Mouse (Mus musculus): ENCODE results near the gene Suv39h1. TPM values are rescaled to one million over a fixed set of nuclear protein-coding genes. Genes with fewer than 3 reads are reported as not detected.

The Suv39h1 gene
- total RNA-seq (2023), result 10 to 100 TPM; 13.8 to 15.7 TPM

GRCm38 (mm10) chrX:8074430-8075014, at the start of gene Suv39h1:
Gene Suv39h1 (minus strand): TSS chrX:8074760.

GRCm38 (mm10) chrX:8090346-8090953, 15.9 kb upstream of the Suv39h1 start, which contains the start of gene Was:
Gene Was (minus strand): TSS chrX:8090498.

GRCm38 (mm10) chrX:8018286-8018685, 56.3 kb downstream of the Suv39h1 start, which contains the start of gene Glod5:
Gene Glod5 (minus strand): TSS chrX:8018492.

Other genes starting within 250 kb of the Suv39h1 start
- 100 to 1,000 TPM; 147 to 152 TPM for gene Otud5, start 233.4 kb downstream of the Suv39h1 start, total RNA-seq (2023)
- gene Pim2, start 196.5 kb downstream of the Suv39h1 start, total RNA-seq (2023), result 1 to 10 TPM; 7.1 to 7.2 TPM
- 10 to 100 TPM; 30.2 to 34.2 TPM for gene Slc35a2, start 190.7 kb downstream of the Suv39h1 start, total RNA-seq (2023)
- 10 to 100 TPM; 40.6 to 46.7 TPM for gene Pqbp1, start 175.5 kb downstream of the Suv39h1 start, total RNA-seq (2023)
- gene Timm17b, start 175.4 kb downstream of the Suv39h1 start, total RNA-seq (2023), result 10 to 100 TPM; 28.4 to 31.2 TPM
- not detected for gene Gm10491, start 166.9 kb downstream of the Suv39h1 start, total RNA-seq (2023)
- gene Gm10490, start 165.2 kb downstream of the Suv39h1 start, total RNA-seq (2023), result not detected
- not detected for gene Pcsk1n, start 154.9 kb downstream of the Suv39h1 start, total RNA-seq (2023)
- not detected for gene Eras, start 146.2 kb downstream of the Suv39h1 start, total RNA-seq (2023)
- 10 to 100 TPM in 1 of 2 experiments, 1 to 10 TPM in 1; 8.1 to 11.2 TPM for gene Hdac6, start 126.9 kb downstream of the Suv39h1 start, total RNA-seq (2023)
- not detected for gene Gata1, start 96.7 kb downstream of the Suv39h1 start, total RNA-seq (2023)
- gene Glod5, start 56.3 kb downstream of the Suv39h1 start, total RNA-seq (2023), result not detected
- 100 to 1,000 TPM; 141 to 157 TPM for gene Was, start 15.7 kb upstream of the Suv39h1 start, total RNA-seq (2023)
- gene Wdr13, start 58.1 kb upstream of the Suv39h1 start, total RNA-seq (2023), result 10 to 100 TPM; 72.2 to 76.7 TPM
- gene Rbm3, start 71.1 kb upstream of the Suv39h1 start, total RNA-seq (2023), result 100 to 1,000 TPM; 328 to 382 TPM
- gene Tbc1d25, start 101.4 kb upstream of the Suv39h1 start, total RNA-seq (2023), result 1 to 10 TPM; 6.5 to 8.6 TPM
- gene Ebp, start 118.8 kb upstream of the Suv39h1 start, total RNA-seq (2023), result 10 to 100 TPM; 57.5 to 62.4 TPM
- 1 to 10 TPM; 2.1 to 3.1 TPM for gene Porcn, start 131.8 kb upstream of the Suv39h1 start, total RNA-seq (2023)
- gene Ftsj1, start 177.6 kb upstream of the Suv39h1 start, total RNA-seq (2023), result 10 to 100 TPM in 1 of 2 experiments, 1 to 10 TPM in 1; 9.3 to 11.7 TPM
- not detected for gene Slc38a5, start 196.4 kb upstream of the Suv39h1 start, total RNA-seq (2023)